Mouse (Mus musculus): ENCODE data around the gene Trappc6a.

GRCm38 (mm10) chr7:19466602-19467145 is 41.5 kb upstream of the Trappc6a start:
- TF ChIP-seq POLR2A (IDR thresholded peaks at IDR 0.05; ENCODE audit: insufficient read depth, low read depth, low read length), result no peak
- no peak for TF ChIP-seq CTCF (IDR thresholded peaks at IDR 0.05)
- 0 out of 2 replicates have a peak, but pooled peaks have one; percentile 41 for TF ChIP-seq EP300 (IDR thresholded peaks at IDR 0.05; ENCODE audit: insufficient read depth, low read depth, low read length)

All from heart, adult 2 months (tissue).